Mouse (Mus musculus): ENCODE data around the gene Tmem234. TPM values are rescaled to one million over a fixed set of nuclear protein-coding genes. Genes with fewer than 3 reads are reported as not detected.

The Tmem234 gene
- polyA plus RNA-seq, 2 experiments, result 179 to 191 TPM

DNA sequence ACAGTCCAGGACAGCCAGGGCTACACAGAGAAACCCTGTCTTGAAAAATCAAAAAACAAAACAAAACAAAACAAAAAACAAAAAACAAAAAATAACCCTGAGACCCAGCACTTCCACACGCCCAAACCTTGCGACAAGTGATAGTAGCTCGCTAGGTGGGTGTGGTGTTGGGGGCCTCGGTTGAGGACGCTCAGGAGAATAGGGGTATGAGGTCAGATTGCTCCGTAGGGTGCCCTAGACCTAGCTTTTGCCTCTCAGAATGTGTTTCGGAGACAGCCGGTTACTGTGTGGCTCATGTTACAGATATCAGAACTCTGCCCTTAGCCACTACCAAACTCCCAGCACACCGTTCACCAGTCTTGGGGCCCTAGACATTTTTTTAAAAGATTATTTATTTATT lies 14.7 kb upstream of the Tmem234 start:
- no peak for DNase-seq (ENCODE audit: low spot score)
- Histone ChIP-seq H3K9me3 (ENCODE audit: control insufficient read depth, low read length) (no peaks in the 10 kb centered on the region), H3K4me1 (ENCODE audit: control insufficient read depth, insufficient read depth, low read length) (peaks cover 4% of the 10 kb centered on the region; the same call in 1 of the 2 replicates), H3K27me3 (ENCODE audit: control insufficient read depth, insufficient read depth, low read length) (no peaks in the 10 kb centered on the region), H3K27ac (replicated peaks; ENCODE audit: low read depth, low read length) (no peak overlapping the region), H3K4me2 (replicated peaks; ENCODE audit: low read depth, low read length, severe bottlenecking) (peak overlapping the region; percentile 81; the same call in 1 of the 2 replicates), H3K36me3 (ENCODE audit: control insufficient read depth, insufficient read depth, low read length) (peaks cover 6% of the 10 kb centered on the region), H3K9ac (ENCODE audit: low read depth, low read length, severe bottlenecking) (no peak overlapping the region), H3K4me3 (replicated peaks; ENCODE audit: low read length) (no peak overlapping the region)
- 69% methylated on average over 9 of the region's 9 CpGs for WGBS
- no peak for ATAC-seq (ENCODE audit: low FRiP score, low read depth)
- no peak for TF ChIP-seq POLR2A (IDR thresholded peaks at IDR 0.05; ENCODE audit: borderline replicate concordance, extremely low read depth, insufficient read depth, insufficient read length)

DNA sequence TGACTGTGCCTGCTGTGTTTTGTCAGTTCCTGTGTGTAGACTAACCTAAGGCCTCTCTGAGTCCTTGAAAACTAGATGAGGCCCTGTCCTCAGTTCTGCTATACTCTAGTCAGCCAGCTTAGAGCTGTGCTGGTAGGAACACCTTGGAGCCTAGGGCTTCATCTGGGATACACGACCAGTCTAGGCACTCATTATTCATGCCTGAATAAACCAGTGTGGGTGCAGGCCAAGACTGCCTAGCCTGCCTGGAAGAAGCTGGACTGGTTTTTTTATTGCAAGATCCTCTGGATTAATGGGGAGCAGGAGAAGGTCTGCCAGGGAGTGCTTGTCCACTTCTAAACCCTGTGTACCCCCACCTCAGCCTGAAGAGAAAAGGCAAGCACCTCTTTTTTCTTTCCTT lies 13.5 kb upstream of the Tmem234 start:
- H3K9me3 ChIP-seq (ENCODE audit: control insufficient read depth, low read length), result no peaks in the 10 kb centered on the region
- 39% methylated on average over 1 of the region's 1 CpGs for WGBS
- H3K27ac ChIP-seq (replicated peaks; ENCODE audit: low read depth, low read length), result no peak overlapping the region
- no peak overlapping the region for H3K4me3 ChIP-seq (replicated peaks; ENCODE audit: low read length)
- ATAC-seq (ENCODE audit: low FRiP score, low read depth) (no peak), DNase-seq (ENCODE audit: low spot score) (no peak)
- TF ChIP-seq POLR2A (IDR thresholded peaks at IDR 0.05; ENCODE audit: borderline replicate concordance, extremely low read depth, insufficient read depth, insufficient read length), result no peak
- peaks cover 4% of the 10 kb centered on the region; the same call in 1 of the 2 replicates for H3K4me1 ChIP-seq (ENCODE audit: control insufficient read depth, insufficient read depth, low read length)
- peaks cover 18% of the 10 kb centered on the region for H3K36me3 ChIP-seq (ENCODE audit: control insufficient read depth, insufficient read depth, low read length)
- H3K27me3 ChIP-seq (ENCODE audit: control insufficient read depth, insufficient read depth, low read length), result no peaks in the 10 kb centered on the region
- H3K9ac ChIP-seq (ENCODE audit: low read depth, low read length, severe bottlenecking), result no peak overlapping the region
- no peak overlapping the region for H3K4me2 ChIP-seq (replicated peaks; ENCODE audit: low read depth, low read length, severe bottlenecking)

DNA sequence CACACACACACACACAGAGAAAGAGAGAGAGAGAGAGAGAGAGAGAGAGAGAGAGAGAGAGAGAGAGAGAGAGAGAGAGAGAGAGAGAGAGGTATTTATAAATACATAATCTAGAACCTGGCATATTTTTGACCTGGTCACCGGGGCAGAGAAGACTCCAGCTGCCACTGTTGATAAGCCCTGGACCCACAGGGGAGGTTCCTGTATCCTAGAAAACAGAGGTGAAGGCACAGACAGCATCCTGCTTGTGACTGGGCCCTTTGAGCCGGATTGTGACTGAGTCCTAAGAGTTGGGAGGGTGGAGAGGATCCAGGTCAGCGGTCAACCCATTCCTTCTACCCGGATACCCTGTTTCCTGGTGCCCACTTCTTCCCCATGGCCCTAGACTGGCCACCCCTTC lies 11.6 kb upstream of the Tmem234 start:
- 71% methylated on average over 4 of the region's 4 CpGs for WGBS
- Histone ChIP-seq H3K9ac (ENCODE audit: low read depth, low read length, severe bottlenecking) (no peak overlapping the region), H3K27me3 (ENCODE audit: control insufficient read depth, insufficient read depth, low read length) (no peaks in the 10 kb centered on the region), H3K4me2 (replicated peaks; ENCODE audit: low read depth, low read length, severe bottlenecking) (no peak overlapping the region), H3K36me3 (ENCODE audit: control insufficient read depth, insufficient read depth, low read length) (peaks cover 36% of the 10 kb centered on the region), H3K4me3 (replicated peaks; ENCODE audit: low read length) (no peak overlapping the region), H3K27ac (replicated peaks; ENCODE audit: low read depth, low read length) (no peak overlapping the region), H3K4me1 (ENCODE audit: control insufficient read depth, insufficient read depth, low read length) (peaks cover 4% of the 10 kb centered on the region; the same call in 1 of the 2 replicates), H3K9me3 (ENCODE audit: control insufficient read depth, low read length) (no peaks in the 10 kb centered on the region)
- ATAC-seq (ENCODE audit: low FRiP score, low read depth) (no peak), DNase-seq (ENCODE audit: low spot score) (no peak)
- no peak for TF ChIP-seq POLR2A (IDR thresholded peaks at IDR 0.05; ENCODE audit: borderline replicate concordance, extremely low read depth, insufficient read depth, insufficient read length)

DNA sequence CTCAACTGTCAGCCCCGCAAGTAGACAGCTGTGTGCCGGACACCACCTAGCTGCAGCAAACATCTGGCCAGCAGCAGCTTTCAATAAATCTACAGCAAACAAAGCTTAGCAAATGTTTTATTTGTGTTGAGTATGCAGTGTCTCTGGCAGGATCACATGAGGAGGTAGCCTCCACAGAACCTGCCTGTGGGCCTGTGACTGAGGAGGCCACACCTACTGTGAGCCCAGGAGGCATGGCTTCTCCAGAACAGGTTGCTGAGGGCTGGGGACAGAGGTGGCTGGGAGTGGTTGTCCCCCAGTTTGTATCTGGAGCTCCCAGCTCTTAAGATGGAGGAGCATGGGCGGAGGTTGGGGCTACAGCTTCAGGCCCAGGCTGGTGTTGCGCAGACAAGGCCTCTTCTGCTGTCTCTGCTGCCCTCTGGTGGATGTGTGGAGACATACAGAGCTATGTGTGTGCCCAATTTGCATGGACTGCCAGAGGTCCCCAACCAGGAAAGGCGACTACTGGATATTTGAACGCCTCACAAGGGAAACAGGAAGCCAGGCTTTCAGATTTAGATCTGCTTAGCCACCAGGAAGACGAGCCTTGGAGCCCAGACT lies 8.1 kb downstream of the Tmem234 start:
- H3K27ac ChIP-seq (replicated peaks; ENCODE audit: low read depth, low read length), result 0 out of 2 replicates have a peak overlapping the region, but pooled peaks have one; percentile 19
- no peaks in the 10 kb centered on the region for H3K9me3 ChIP-seq (ENCODE audit: control insufficient read depth, low read length)
- H3K36me3 ChIP-seq (ENCODE audit: control insufficient read depth, insufficient read depth, low read length), result peaks cover 46% of the 10 kb centered on the region
- peak; percentile 51; the same call in 1 of the 2 replicates for TF ChIP-seq POLR2A (IDR thresholded peaks at IDR 0.05; ENCODE audit: borderline replicate concordance, extremely low read depth, insufficient read depth, insufficient read length)
- H3K4me1 ChIP-seq (ENCODE audit: control insufficient read depth, insufficient read depth, low read length), result no peaks in the 10 kb centered on the region
- no peak overlapping the region for H3K4me2 ChIP-seq (replicated peaks; ENCODE audit: low read depth, low read length, severe bottlenecking)
- peak; percentile 77 for ATAC-seq (ENCODE audit: low FRiP score, low read depth)
- DNase-seq (ENCODE audit: low spot score), result peak; percentile 79
- no peak overlapping the region for H3K9ac ChIP-seq (ENCODE audit: low read depth, low read length, severe bottlenecking)
- no peaks in the 10 kb centered on the region for H3K27me3 ChIP-seq (ENCODE audit: control insufficient read depth, insufficient read depth, low read length)
- H3K4me3 ChIP-seq (replicated peaks; ENCODE audit: low read length), result no peak overlapping the region
- WGBS, result 31% methylated on average over 7 of the region's 7 CpGs

DNA sequence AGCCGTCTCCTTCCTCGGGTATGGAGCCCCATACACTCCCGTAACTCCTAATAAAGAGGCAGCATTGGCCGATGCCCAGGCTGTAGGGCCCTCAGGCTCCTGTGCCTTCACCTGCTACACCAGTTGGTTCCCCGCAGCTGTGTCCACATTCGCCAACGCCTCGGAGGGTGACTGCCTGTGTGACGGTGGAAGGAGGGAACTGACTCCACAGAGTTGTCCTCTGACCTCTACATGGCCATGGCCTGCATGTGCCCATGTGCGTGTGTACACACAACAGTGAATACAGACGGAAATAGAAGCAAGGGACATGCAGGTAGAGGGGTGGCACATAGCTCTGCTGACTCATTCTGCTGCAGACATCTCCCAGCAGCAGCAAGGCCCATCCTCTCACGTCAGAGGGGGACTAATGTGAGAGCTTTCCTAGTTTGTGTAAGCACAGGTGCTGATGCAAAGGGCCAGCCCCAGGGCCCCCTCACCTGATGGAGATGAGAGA lies 8.7 kb downstream of the Tmem234 start:
- no peaks in the 10 kb centered on the region for H3K9me3 ChIP-seq (ENCODE audit: control insufficient read depth, low read length)
- H3K4me3 ChIP-seq (replicated peaks; ENCODE audit: low read length), result no peak overlapping the region
- no peak for ATAC-seq (ENCODE audit: low FRiP score, low read depth)
- no peaks in the 10 kb centered on the region for H3K4me1 ChIP-seq (ENCODE audit: control insufficient read depth, insufficient read depth, low read length)
- no peak for DNase-seq (ENCODE audit: low spot score)
- H3K27me3 ChIP-seq (ENCODE audit: control insufficient read depth, insufficient read depth, low read length), result no peaks in the 10 kb centered on the region
- H3K27ac ChIP-seq (replicated peaks; ENCODE audit: low read depth, low read length), result no peak overlapping the region
- H3K36me3 ChIP-seq (ENCODE audit: control insufficient read depth, insufficient read depth, low read length), result peaks cover 39% of the 10 kb centered on the region
- no peak for TF ChIP-seq POLR2A (IDR thresholded peaks at IDR 0.05; ENCODE audit: borderline replicate concordance, extremely low read depth, insufficient read depth, insufficient read length)
- no peak overlapping the region for H3K9ac ChIP-seq (ENCODE audit: low read depth, low read length, severe bottlenecking)
- H3K4me2 ChIP-seq (replicated peaks; ENCODE audit: low read depth, low read length, severe bottlenecking), result no peak overlapping the region
- WGBS, result 81% methylated on average over 12 of the region's 12 CpGs

Measured in limb, embryonic 14.5 days (tissue).